Mouse (Mus musculus): ENCODE data around the gene Stx4a. TPM values are rescaled to one million over a fixed set of nuclear protein-coding genes. Genes with fewer than 3 reads are reported as not detected.

The Stx4a gene
- total and polyA plus RNA-seq, 2 experiments from 2014 or later = 7.5 to 20.4 TPM

GRCm38 (mm10) chr7:127814241-127814921 lies 9.7 kb upstream of the Stx4a start:
- H3K27me3 ChIP-seq (ENCODE audit: insufficient read depth, low read length) = no peaks in the 10 kb centered on the region
- peak overlapping the region; percentile 45 for H3K27ac ChIP-seq (ENCODE audit: low read depth, low read length)
- H3K36me3 ChIP-seq (ENCODE audit: insufficient read depth) = peaks cover 50% of the 10 kb centered on the region
- WGBS = 43% methylated on average over 19 of the region's 19 CpGs
- H3K4me2 ChIP-seq (ENCODE audit: low read depth) = no peak overlapping the region
- DNase-seq (peak; percentile 74), ATAC-seq (peak; percentile 66)
- no peaks in the 10 kb centered on the region for H3K4me1 ChIP-seq (ENCODE audit: insufficient read depth)
- TF ChIP-seq CTCF (IDR thresholded peaks at IDR 0.05; ENCODE audit: low read depth) = no peak
- no peak overlapping the region for H3K4me3 ChIP-seq (ENCODE audit: low read depth, low read length)
- H3K9ac ChIP-seq = no peak overlapping the region
- no peaks in the 10 kb centered on the region for H3K9me3 ChIP-seq (ENCODE audit: low read length)

DNA sequence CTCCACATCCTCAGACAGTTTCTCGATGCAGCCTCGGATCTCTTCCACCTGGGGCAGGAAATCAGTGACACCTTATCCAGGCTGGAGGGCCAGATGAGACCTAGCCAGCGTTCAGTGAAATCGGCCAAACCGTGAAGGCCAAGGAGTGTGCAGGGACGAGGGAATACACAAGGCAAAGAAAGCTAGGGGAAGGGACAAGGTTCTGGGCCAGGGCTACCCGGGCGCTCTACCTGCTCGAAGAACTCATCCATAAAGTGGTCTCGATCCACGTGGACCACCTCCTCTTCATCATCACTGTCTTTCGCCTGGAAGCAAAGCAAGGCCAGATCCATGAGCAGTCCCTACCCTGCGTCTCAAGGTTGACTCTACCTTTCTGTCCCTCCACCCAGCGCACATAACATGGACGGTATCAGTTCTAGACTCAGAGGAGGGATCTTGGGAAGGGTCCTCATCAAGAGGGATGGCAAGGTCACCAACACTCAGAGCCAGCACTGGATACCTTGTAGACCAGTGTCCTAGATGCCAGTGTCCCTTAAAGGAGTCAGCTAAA lies 8.9 kb upstream of the Stx4a start:
- Histone ChIP-seq H3K27me3 (ENCODE audit: insufficient read depth, low read length) (no peaks in the 10 kb centered on the region), H3K4me3 (ENCODE audit: low read depth, low read length) (no peak overlapping the region), H3K9me3 (ENCODE audit: low read length) (no peaks in the 10 kb centered on the region), H3K27ac (ENCODE audit: low read depth, low read length) (no peak overlapping the region; the same call in 1 of the 2 replicates), H3K36me3 (ENCODE audit: insufficient read depth) (peaks cover 44% of the 10 kb centered on the region), H3K4me1 (ENCODE audit: insufficient read depth) (no peaks in the 10 kb centered on the region), H3K9ac (0 out of 2 replicates have a peak overlapping the region, but pooled peaks have one; percentile 1), H3K4me2 (ENCODE audit: low read depth) (no peak overlapping the region)
- no peak for DNase-seq
- 87% methylated on average over 15 of the region's 15 CpGs for WGBS
- no peak for TF ChIP-seq CTCF (IDR thresholded peaks at IDR 0.05; ENCODE audit: low read depth)
- no peak for ATAC-seq

- WGBS = 65% methylated on average over 15 of the region's 15 CpGs
- Histone ChIP-seq H3K27ac (ENCODE audit: low read depth, low read length) (peak overlapping the region; percentile 40; the same call in 1 of the 2 replicates), H3K9ac (0 out of 2 replicates have a peak overlapping the region, but pooled peaks have one; percentile 1), H3K27me3 (ENCODE audit: insufficient read depth, low read length) (no peaks in the 10 kb centered on the region), H3K4me3 (ENCODE audit: low read depth, low read length) (no peak overlapping the region), H3K4me1 (ENCODE audit: insufficient read depth) (no peaks in the 10 kb centered on the region), H3K4me2 (ENCODE audit: low read depth) (no peak overlapping the region), H3K36me3 (ENCODE audit: insufficient read depth) (peaks cover 34% of the 10 kb centered on the region), H3K9me3 (ENCODE audit: low read length) (no peaks in the 10 kb centered on the region)
- TF ChIP-seq CTCF (IDR thresholded peaks at IDR 0.05; ENCODE audit: low read depth) = peak; percentile 45
- no peak for DNase-seq
- peak; percentile 55 for ATAC-seq
Observed at GRCm38 (mm10) chr7:127815954-127816821, 7.9 kb upstream of the Stx4a start.

GRCm38 (mm10) chr7:127817053-127817452 lies 7.0 kb upstream of the Stx4a start:
- H3K4me2 ChIP-seq (ENCODE audit: low read depth) = no peak overlapping the region
- ATAC-seq (no peak), DNase-seq (no peak)
- no peaks in the 10 kb centered on the region for H3K27me3 ChIP-seq (ENCODE audit: insufficient read depth, low read length)
- no peak overlapping the region for H3K9ac ChIP-seq
- no peak overlapping the region for H3K27ac ChIP-seq (ENCODE audit: low read depth, low read length)
- TF ChIP-seq CTCF (IDR thresholded peaks at IDR 0.05; ENCODE audit: low read depth) = no peak
- WGBS = 92% methylated on average over 7 of the region's 7 CpGs
- peaks cover 26% of the 10 kb centered on the region for H3K36me3 ChIP-seq (ENCODE audit: insufficient read depth)
- no peaks in the 10 kb centered on the region for H3K9me3 ChIP-seq (ENCODE audit: low read length)
- no peaks in the 10 kb centered on the region for H3K4me1 ChIP-seq (ENCODE audit: insufficient read depth)
- H3K4me3 ChIP-seq (ENCODE audit: low read depth, low read length) = no peak overlapping the region

- Histone ChIP-seq H3K9me3 (ENCODE audit: low read length) (no peaks in the 10 kb centered on the region), H3K36me3 (ENCODE audit: insufficient read depth) (peaks cover 20% of the 10 kb centered on the region), H3K27me3 (ENCODE audit: insufficient read depth, low read length) (no peaks in the 10 kb centered on the region), H3K4me3 (ENCODE audit: low read depth, low read length) (no peak overlapping the region), H3K27ac (ENCODE audit: low read depth, low read length) (no peak overlapping the region), H3K9ac (no peak overlapping the region), H3K4me1 (ENCODE audit: insufficient read depth) (0 out of 2 replicates have a peak, but pooled peaks cover 1% of the 10 kb centered on the region), H3K4me2 (ENCODE audit: low read depth) (no peak overlapping the region)
- no peak for TF ChIP-seq CTCF (IDR thresholded peaks at IDR 0.05; ENCODE audit: low read depth)
- 78% methylated on average over 5 of the region's 5 CpGs for WGBS
- ATAC-seq (no peak), DNase-seq (no peak)
Observed at GRCm38 (mm10) chr7:127817776-127818175, 6.3 kb upstream of the Stx4a start.

GRCm38 (mm10) chr7:127820836-127821509 lies 3.1 kb upstream of the Stx4a start:
- H3K27ac ChIP-seq (ENCODE audit: low read depth, low read length) = no peak overlapping the region
- H3K4me1 ChIP-seq (ENCODE audit: insufficient read depth) = 0 out of 2 replicates have a peak, but pooled peaks cover 8% of the 10 kb centered on the region
- no peak overlapping the region for H3K4me3 ChIP-seq (ENCODE audit: low read depth, low read length)
- no peak for DNase-seq
- WGBS = 81% methylated on average over 13 of the region's 13 CpGs
- H3K4me2 ChIP-seq (ENCODE audit: low read depth) = no peak overlapping the region
- H3K9ac ChIP-seq = no peak overlapping the region
- no peak for ATAC-seq
- peaks cover 4% of the 10 kb centered on the region; the same call in 1 of the 2 replicates for H3K36me3 ChIP-seq (ENCODE audit: insufficient read depth)
- no peaks in the 10 kb centered on the region for H3K9me3 ChIP-seq (ENCODE audit: low read length)
- H3K27me3 ChIP-seq (ENCODE audit: insufficient read depth, low read length) = no peaks in the 10 kb centered on the region
- no peak for TF ChIP-seq CTCF (IDR thresholded peaks at IDR 0.05; ENCODE audit: low read depth)

Data from forebrain, postnatal 0 days (tissue).